Mouse (Mus musculus): Measurements from ENCODE around the gene Shroom3. TPM values are rescaled to one million over a fixed set of nuclear protein-coding genes. Genes with fewer than 3 reads are reported as not detected.

Gene Shroom3
- polyA plus RNA-seq, 1 experiment = 0.57 TPM

- no peak overlapping the region for H3K4me3 ChIP-seq (ENCODE audit: insufficient read depth, poor library complexity, severe bottlenecking)
- H3K79me3 ChIP-seq (ENCODE audit: low read depth) = no peaks in the 10 kb centered on the region
- TF ChIP-seq MYOD1 (IDR thresholded peaks at IDR 0.05; ENCODE audit: control insufficient read depth, insufficient read length, low read depth) (no peak), USF1 (IDR thresholded peaks at IDR 0.05; ENCODE audit: low read depth) (no peak), FOSL1 (IDR thresholded peaks at IDR 0.05; ENCODE audit: insufficient read depth, low read length, poor library complexity, severe bottlenecking) (no peak), MYOG (IDR thresholded peaks at IDR 0.05; ENCODE audit: control insufficient read depth, extremely low read depth, insufficient read length) (no peak), MAX (IDR thresholded peaks at IDR 0.05) (no peak), CTCF (IDR thresholded peaks at IDR 0.05; ENCODE audit: control insufficient read depth, insufficient read depth, insufficient read length) (no peak), CEBPB (IDR thresholded peaks at IDR 0.05; ENCODE audit: low read depth) (no peak)
Measured at GRCm38 (mm10) chr5:92924851-92925477, 241.7 kb downstream of the Shroom3 start.

GRCm38 (mm10) chr5:92927667-92928066 lies 244.4 kb downstream of the Shroom3 start:
- Histone ChIP-seq H3K79me3 (ENCODE audit: low read depth) (no peaks in the 10 kb centered on the region), H3ac (ENCODE audit: control insufficient read depth, insufficient read length, low read depth) (no peak overlapping the region), H3K36me3 (ENCODE audit: control insufficient read depth, insufficient read depth) (no peaks in the 10 kb centered on the region), H3K79me2 (ENCODE audit: control insufficient read depth, insufficient read depth) (no peaks in the 10 kb centered on the region), H3K27me3 (ENCODE audit: control insufficient read depth, insufficient read depth, insufficient read length) (no peaks in the 10 kb centered on the region), H3K4me3 (ENCODE audit: insufficient read depth, poor library complexity, severe bottlenecking) (no peak overlapping the region)
- TF ChIP-seq USF1 (IDR thresholded peaks at IDR 0.05; ENCODE audit: low read depth) (no peak), CTCF (IDR thresholded peaks at IDR 0.05; ENCODE audit: control insufficient read depth, insufficient read depth, insufficient read length) (no peak), MAX (IDR thresholded peaks at IDR 0.05) (no peak), MYOD1 (IDR thresholded peaks at IDR 0.05; ENCODE audit: control insufficient read depth, insufficient read length, low read depth) (no peak), CEBPB (IDR thresholded peaks at IDR 0.05; ENCODE audit: low read depth) (no peak), MYOG (IDR thresholded peaks at IDR 0.05; ENCODE audit: control insufficient read depth, extremely low read depth, insufficient read length) (no peak), FOSL1 (IDR thresholded peaks at IDR 0.05; ENCODE audit: insufficient read depth, low read length, poor library complexity, severe bottlenecking) (no peak)

More at GRCm38 (mm10) chr5:92924851-92925477, 241.7 kb downstream of the Shroom3 start:
- Histone ChIP-seq H3K27me3 (ENCODE audit: control insufficient read depth, insufficient read depth, insufficient read length) (no peaks in the 10 kb centered on the region), H3ac (ENCODE audit: control insufficient read depth, insufficient read length, low read depth) (no peak overlapping the region), H3K79me2 (ENCODE audit: control insufficient read depth, insufficient read depth) (no peaks in the 10 kb centered on the region), H3K36me3 (ENCODE audit: control insufficient read depth, insufficient read depth) (no peaks in the 10 kb centered on the region)

GRCm38 (mm10) chr5:92930557-92930956 lies 247.3 kb downstream of the Shroom3 start:
- Histone ChIP-seq H3K79me3 (ENCODE audit: low read depth) (no peaks in the 10 kb centered on the region), H3K4me3 (ENCODE audit: insufficient read depth, poor library complexity, severe bottlenecking) (no peak overlapping the region), H3K27me3 (ENCODE audit: control insufficient read depth, insufficient read depth, insufficient read length) (no peaks in the 10 kb centered on the region), H3K79me2 (ENCODE audit: control insufficient read depth, insufficient read depth) (no peaks in the 10 kb centered on the region), H3K36me3 (ENCODE audit: control insufficient read depth, insufficient read depth) (no peaks in the 10 kb centered on the region), H3ac (ENCODE audit: control insufficient read depth, insufficient read length, low read depth) (no peak overlapping the region)
- TF ChIP-seq MYOD1 (IDR thresholded peaks at IDR 0.05; ENCODE audit: control insufficient read depth, insufficient read length, low read depth) = no peak
- no peak for TF ChIP-seq USF1 (IDR thresholded peaks at IDR 0.05; ENCODE audit: low read depth)
- TF ChIP-seq MAX (IDR thresholded peaks at IDR 0.05) = no peak
- no peak for TF ChIP-seq CEBPB (IDR thresholded peaks at IDR 0.05; ENCODE audit: low read depth)
- no peak for TF ChIP-seq FOSL1 (IDR thresholded peaks at IDR 0.05; ENCODE audit: insufficient read depth, low read length, poor library complexity, severe bottlenecking)
- TF ChIP-seq MYOG (IDR thresholded peaks at IDR 0.05; ENCODE audit: control insufficient read depth, extremely low read depth, insufficient read length) = no peak
- no peak for TF ChIP-seq CTCF (IDR thresholded peaks at IDR 0.05; ENCODE audit: control insufficient read depth, insufficient read depth, insufficient read length)

GRCm38 (mm10) chr5:92931298-92931697 lies 248.1 kb downstream of the Shroom3 start:
- no peak overlapping the region for H3K4me3 ChIP-seq (ENCODE audit: insufficient read depth, poor library complexity, severe bottlenecking)
- no peaks in the 10 kb centered on the region for H3K27me3 ChIP-seq (ENCODE audit: control insufficient read depth, insufficient read depth, insufficient read length)
- no peak for TF ChIP-seq USF1 (IDR thresholded peaks at IDR 0.05; ENCODE audit: low read depth)
- no peak for TF ChIP-seq MYOD1 (IDR thresholded peaks at IDR 0.05; ENCODE audit: control insufficient read depth, insufficient read length, low read depth)
- TF ChIP-seq CTCF (IDR thresholded peaks at IDR 0.05; ENCODE audit: control insufficient read depth, insufficient read depth, insufficient read length) = no peak
- TF ChIP-seq CEBPB (IDR thresholded peaks at IDR 0.05; ENCODE audit: low read depth) = no peak
- TF ChIP-seq MAX (IDR thresholded peaks at IDR 0.05) = no peak
- TF ChIP-seq FOSL1 (IDR thresholded peaks at IDR 0.05; ENCODE audit: insufficient read depth, low read length, poor library complexity, severe bottlenecking) = no peak
- TF ChIP-seq MYOG (IDR thresholded peaks at IDR 0.05; ENCODE audit: control insufficient read depth, extremely low read depth, insufficient read length) = no peak

GRCm38 (mm10) chr5:92933010-92933409 lies 249.8 kb downstream of the Shroom3 start:
- Histone ChIP-seq H3K27me3 (ENCODE audit: control insufficient read depth, insufficient read depth, insufficient read length) (no peaks in the 10 kb centered on the region), H3K79me2 (ENCODE audit: control insufficient read depth, insufficient read depth) (no peaks in the 10 kb centered on the region), H3K79me3 (ENCODE audit: low read depth) (no peaks in the 10 kb centered on the region), H3ac (ENCODE audit: control insufficient read depth, insufficient read length, low read depth) (no peak overlapping the region), H3K4me3 (ENCODE audit: insufficient read depth, poor library complexity, severe bottlenecking) (no peak overlapping the region), H3K36me3 (ENCODE audit: control insufficient read depth, insufficient read depth) (no peaks in the 10 kb centered on the region)
- no peak for TF ChIP-seq CEBPB (IDR thresholded peaks at IDR 0.05; ENCODE audit: low read depth)
- TF ChIP-seq MYOD1 (IDR thresholded peaks at IDR 0.05; ENCODE audit: control insufficient read depth, insufficient read length, low read depth) = no peak
- no peak for TF ChIP-seq MAX (IDR thresholded peaks at IDR 0.05)
- TF ChIP-seq USF1 (IDR thresholded peaks at IDR 0.05; ENCODE audit: low read depth) = no peak
- no peak for TF ChIP-seq MYOG (IDR thresholded peaks at IDR 0.05; ENCODE audit: control insufficient read depth, extremely low read depth, insufficient read length)
- TF ChIP-seq CTCF (IDR thresholded peaks at IDR 0.05; ENCODE audit: control insufficient read depth, insufficient read depth, insufficient read length) = no peak
- no peak for TF ChIP-seq FOSL1 (IDR thresholded peaks at IDR 0.05; ENCODE audit: insufficient read depth, low read length, poor library complexity, severe bottlenecking)

More at GRCm38 (mm10) chr5:92931298-92931697, 248.1 kb downstream of the Shroom3 start:
- Histone ChIP-seq H3K79me3 (ENCODE audit: low read depth) (no peaks in the 10 kb centered on the region), H3ac (ENCODE audit: control insufficient read depth, insufficient read length, low read depth) (no peak overlapping the region), H3K36me3 (ENCODE audit: control insufficient read depth, insufficient read depth) (no peaks in the 10 kb centered on the region), H3K79me2 (ENCODE audit: control insufficient read depth, insufficient read depth) (no peaks in the 10 kb centered on the region)
